Mouse (Mus musculus) stomach, postnatal 0 days (tissue): ENCODE data around the gene Insl5.

Experiments
- CTCF ChIP-seq: IDR thresholded peaks from 2 replicates; pipeline ENCODE4 v1.5.1; 2016; ENCODE audit warnings: antibody characterized with exemption, low read depth, mild to moderate bottlenecking, moderate library complexity
- EP300 ChIP-seq: optimal IDR thresholded peaks from 2 replicates; pipeline ENCODE3; 2016; ENCODE audit warnings: antibody characterized with exemption

GRCm38 (mm10) chr4:102969599-102969998 lies 57.0 kb downstream of the Insl5 start:
- TF ChIP-seq CTCF (no peak), EP300 (no peak)
